Mouse (Mus musculus) right cerebral cortex, postnatal 14 days (tissue): ENCODE data around the gene Lhfp.

ENCODE experiments used
- DNase-seq: peaks from one replicate; pipeline ENCODE4 v3.0.0; 2022

Lhfp gene

DNA sequence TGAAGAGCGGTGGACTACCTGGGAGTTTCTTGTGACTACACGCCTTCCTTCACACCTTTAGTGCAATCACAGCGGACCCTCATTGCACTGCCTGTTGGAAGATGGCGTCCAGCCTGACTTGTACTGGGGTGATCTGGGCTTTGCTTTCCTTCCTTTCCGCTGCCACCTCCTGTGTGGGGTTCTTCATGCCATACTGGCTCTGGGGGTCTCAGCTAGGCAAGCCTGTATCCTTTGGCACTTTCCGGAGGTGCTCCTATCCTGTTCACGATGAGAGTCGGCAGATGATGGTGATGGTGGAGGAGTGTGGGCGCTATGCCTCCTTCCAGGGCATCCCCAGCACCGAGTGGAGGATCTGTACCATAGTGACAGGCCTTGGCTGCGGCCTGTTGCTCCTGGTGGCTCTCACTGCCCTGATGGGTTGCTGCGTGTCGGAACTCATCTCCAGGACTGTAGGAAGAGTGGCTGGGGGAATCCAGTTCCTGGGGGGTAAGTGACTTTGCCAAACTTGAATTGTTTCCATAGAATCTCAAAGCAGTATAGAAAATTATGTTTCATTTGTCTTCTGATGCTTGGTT lies 2.0 kb downstream of the Lhfp start:
- no peak for DNase-seq

DNA sequence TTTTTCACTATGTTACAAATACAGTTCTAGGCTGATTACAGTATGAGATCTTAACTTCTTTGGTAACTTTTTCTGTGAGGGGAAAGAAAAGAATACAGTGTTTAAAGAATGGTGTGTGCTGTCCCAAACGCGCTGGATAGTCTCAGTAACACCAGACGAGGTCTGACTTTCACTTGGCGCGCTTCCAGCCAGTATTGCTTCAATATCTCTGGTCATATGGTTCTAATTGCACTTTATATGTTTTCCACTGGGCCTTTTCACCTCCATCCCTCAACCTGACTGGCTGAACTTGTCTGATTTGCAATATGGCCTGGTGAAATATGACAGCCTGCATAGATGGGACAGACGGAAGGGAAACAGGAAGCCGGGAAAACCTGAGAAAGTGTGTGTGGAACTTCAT lies 2.9 kb downstream of the Lhfp start:
- DNase-seq, result no peak

DNA sequence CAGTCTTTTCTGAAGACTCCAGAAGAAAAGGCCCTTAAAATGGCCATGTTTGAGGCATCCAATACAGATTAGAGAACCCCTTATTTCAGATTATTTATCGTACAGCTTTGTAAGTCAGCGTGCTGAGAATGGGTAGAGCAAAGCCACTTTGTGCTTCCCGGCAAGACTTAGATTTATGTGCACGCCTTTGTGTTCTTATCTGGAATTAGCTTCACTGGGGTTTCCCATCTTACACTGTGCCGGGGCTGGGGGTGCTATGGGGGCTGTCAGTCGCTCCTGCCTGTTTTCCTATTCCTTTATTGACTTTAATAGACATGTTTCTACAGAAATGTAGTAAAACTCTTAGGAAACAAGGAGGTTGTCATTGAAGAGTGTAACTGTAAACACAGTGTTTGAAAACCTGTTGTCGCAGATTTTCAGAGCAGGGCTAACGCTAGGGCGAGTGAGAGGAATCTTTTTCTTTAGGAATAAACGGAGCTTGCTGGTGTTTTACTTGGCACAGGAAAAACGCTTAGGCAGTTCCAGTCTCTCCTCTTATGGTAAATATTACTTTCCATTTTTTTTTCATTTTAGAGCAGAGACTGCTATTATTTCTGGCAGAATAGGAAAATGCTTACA lies 3.5 kb downstream of the Lhfp start:
- no peak for DNase-seq

DNA sequence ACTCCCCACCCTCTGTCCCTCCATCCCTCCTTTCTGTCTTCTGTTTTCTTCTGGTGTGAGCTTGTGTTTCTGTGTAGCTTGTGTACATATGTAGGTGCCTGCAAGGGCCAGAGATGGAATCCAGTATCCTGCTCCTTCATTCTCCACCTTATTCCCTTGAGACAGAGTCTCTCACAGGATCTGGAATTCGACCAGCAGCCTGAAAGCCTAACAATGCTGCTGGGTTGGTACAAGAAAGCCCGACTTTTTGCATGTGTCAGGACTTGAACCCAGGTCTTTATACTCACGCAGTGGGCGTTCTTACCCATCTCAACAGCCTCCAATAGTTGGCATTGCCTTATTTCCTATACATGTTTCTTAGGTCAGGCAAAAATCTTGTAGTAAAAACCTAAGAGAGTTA lies 4.4 kb downstream of the Lhfp start:
- DNase-seq, result no peak

DNA sequence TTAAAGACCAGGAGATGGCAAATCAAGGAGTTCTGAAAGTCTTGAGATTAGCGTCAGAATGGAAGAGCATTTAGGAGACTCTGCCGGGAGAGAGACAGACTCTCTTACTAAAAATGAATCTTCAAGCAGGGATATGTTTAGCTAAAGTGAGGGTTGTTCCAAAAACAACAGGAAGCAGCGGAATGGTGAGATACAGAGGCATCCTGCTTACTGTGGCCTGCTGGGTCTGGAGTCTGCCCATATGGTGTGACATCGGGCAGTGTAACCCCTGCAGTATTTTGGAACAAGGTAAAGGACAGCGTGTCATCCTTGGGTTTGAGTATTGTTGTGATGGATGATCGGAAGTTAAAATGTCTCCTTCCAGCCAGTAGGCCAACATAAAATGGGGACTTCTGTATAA lies 5.0 kb downstream of the Lhfp start:
- DNase-seq, result no peak

DNA sequence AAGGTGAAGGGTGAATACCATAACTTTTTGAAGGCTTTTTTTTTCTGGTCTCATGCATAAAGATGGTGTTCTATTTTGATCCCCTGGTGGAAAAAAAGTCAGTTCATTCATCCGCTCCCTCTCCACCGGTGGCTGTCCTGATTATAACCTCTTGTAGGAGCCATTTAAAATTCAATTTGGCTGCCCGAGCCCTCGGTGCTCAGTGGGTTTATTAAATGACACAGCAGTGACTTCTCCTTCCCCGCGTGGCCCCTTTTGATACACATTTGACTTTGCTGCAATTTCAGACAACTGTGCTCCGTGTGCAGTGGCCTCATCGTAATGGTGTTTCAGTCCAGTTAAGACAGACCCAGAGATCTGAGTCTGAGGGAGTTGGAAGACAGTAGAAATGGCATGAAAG lies 11.1 kb downstream of the Lhfp start:
- no peak for DNase-seq

DNA sequence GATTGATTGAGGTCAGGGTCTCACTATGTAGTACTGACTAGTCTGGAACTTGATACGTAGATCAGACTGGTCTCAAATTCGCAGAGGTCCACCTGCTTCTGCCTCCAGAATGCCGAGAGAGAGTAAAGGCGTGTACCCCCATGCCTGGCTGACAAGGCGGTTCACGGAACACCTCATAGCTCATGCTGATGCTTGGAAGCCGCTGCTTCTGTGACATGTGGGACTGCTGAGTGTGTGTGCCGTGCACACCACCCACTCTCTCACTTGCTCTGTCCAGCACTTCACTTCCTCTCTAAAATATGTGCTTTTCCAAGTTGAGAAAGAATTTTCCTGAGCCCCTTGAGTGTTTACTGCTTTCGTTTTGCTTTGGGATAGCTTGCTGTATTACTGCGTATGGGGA lies 15.1 kb downstream of the Lhfp start:
- DNase-seq, result no peak

DNA sequence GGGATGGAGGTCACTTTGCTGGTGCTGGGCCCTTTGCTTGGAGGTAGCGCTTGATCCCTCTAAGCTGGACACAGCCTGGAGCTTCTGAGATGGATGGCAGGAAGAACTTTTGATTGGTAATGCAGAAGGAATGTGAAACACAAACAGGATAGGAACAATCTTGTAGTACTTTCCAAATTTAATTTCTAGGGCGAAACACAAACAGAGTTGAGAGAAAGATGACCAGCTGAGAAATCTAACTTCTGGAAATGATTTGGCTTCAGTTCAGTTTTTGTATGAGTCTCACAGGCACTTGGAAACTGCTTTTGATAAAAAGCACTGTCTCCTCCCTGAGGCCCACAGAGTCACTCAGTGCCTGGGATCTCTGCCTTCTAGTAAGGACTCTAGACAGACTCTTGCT lies 18.6 kb downstream of the Lhfp start:
- no peak for DNase-seq

DNA sequence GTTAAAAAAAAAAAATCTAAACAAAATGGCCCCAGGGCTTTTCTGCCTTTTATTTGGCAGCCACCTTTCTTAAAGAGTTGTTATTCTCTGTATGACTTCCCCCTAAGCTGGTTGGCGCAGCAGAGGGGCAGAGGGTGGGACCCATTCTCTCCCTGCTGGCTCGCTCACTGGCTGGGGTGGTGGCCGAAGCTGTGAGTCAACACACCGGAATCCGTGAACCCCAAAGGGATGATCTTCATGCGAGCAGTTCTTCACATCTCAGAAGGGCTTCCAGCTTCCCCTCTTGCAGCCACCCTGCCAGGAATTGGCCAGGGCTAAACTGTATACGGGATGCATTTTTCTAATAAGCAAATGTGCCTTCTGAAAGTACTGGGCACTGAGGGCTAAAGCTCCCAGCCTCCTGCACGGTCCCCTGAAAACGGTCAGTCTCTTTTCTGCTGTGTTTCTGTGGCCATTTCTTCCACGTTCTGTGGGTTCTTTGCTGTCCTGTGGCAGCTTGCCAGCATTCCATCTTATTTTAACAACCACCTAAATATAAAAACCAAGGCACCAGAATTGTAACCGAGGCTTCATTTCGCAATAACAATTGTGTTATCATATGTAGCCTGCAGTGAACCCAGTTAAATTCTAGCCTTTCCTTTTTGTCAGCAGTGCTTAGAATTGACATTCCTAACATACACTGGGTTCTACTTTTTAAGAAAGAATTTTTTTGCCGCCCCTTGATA lies 22.3 kb downstream of the Lhfp start:
- DNase-seq, result no peak

DNA sequence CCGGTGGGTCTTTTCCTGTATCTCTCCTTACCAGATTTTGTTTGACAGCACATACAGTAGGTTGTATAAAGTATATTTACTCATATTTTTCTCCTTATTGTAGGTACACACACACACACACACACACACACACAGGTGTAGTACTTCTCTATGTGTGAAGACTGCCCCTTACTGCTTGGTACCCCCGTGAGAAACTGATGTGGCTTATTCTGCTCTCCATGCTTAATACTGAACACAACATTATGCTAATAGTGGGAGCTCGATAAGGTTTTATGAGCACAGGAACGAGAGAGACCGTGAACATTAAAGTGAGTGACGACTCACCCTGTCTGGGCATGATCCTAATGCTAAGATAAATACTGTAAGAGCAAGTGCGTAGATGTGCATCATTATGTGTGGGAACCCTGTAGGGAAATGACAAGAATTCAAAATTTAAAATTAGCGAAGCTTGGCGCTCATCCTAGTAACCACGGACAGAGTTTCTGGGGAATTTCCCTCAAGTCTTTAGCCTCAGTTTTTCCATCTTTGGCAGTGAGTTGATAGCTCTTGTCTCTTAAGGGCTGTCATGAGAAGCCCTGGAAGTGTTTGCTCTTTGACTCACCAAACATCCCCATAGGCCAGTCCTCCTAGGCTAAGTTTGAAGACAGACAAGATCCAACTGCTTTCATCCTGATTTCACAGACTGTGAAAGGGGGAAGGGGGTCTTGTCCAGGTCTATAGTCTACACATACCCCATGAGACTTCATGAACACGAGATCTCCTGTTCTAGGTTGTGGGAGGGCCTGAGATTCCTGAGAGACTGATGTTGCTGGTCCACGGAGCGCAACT lies 24.2 kb downstream of the Lhfp start:
- no peak for DNase-seq

DNA sequence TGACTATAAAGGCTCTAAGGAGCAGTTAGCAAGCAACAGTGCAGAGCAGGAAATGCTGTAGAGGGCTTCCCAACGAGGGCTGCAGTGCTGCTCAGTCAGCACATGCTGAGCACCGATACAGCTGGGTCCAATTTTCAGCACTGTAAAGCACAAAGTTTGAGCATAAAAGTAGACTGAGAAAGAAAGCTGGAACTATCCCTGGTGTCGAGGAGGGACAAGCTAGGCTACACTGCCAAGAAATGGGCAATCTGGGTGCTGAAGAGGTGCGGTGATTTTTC lies 24.7 kb downstream of the Lhfp start:
- DNase-seq, result no peak

DNA sequence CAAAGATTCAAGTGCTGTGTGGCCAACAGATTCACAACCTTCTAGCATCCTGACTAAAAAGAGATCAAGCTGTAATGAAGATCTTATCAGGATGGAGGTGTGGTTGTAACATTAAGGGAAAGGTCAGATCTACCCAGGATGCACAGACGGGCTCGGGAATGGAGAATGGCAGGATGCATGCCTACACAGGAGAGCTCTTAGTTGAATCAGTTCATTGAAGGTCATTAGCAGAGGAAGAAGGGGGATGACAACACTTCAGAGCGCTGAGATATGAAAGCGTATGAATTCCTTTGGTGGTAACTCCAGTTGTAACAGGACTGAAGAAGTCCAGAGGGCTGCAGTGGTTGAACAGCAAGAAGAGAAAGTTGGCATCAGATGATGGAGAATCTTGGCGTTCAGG lies 27.1 kb downstream of the Lhfp start:
- no peak for DNase-seq

DNA sequence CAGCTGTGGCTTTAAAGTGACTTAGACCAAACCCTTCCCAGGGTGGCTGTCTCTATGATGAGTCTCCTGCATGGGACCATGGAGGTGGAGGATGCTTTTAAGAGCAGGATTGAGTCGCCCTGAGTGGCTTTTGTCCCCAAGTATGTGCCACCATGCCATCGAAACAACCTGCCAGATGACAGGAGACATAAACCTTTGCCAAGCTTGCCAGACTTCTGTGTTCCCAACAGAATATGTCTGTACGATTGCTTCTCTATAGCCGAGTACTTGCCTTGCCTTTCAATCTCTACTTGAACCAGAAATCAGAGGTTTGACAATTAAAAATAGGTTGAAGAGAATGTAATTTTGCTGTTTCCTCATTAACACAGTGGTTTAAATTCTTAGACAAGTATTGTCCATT lies 32.9 kb downstream of the Lhfp start:
- DNase-seq, result no peak

DNA sequence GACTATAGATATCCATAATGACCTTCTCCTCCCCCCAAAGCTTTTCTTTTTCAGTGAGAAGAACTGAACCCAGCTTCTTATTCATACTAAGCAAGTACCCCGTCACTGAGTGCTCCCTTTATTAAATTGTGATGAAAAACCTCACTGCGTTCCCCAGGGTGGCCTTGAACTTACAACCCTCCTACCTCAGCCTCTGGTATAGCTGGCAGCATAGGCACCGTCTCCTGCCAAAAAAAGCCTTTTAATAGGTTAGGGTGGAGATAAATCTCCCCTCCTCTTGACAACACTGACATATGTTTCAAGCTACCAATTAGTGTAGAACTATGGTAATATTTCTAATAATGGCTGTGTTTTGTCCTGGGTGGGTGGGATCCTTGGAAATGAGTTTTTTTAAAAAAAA lies 33.4 kb downstream of the Lhfp start:
- DNase-seq, result no peak

DNA sequence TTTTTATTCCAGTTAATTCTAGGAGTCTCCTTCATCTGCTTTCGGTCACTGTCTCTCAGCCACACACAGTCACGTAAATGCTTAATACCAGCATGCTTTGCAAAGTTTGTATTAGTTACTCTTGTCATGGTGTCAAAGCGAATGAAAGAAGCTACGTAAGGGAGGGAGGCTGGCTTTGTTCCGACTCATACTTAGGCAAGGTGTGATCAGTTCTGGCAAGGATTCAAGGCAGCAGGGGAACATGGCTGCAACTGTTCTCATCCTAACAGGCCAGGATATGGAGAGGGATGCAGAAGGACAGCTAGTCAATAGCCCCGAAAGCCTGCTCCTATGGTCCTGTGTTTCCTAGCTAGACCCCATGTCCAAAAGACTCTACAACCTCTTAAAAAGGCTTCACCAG lies 39.0 kb downstream of the Lhfp start:
- DNase-seq, result no peak

DNA sequence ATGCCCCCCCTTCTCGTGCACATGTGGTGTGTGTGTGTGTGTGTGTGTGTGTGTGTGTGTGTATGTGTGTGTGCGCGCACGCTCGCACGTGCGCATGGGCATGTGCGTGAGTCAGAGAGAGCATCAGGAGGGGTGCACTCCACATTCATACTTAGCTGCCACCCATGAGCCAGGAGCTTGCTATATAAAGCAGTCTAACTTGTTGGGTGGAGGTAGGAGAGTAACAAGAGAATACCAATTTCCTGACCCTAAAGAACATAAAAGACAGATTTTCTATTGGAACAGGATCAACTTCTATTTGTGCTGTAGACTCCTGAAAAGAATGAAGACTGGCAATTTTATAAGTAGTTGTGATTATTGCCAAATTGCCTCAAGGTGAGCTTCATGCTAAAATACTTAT lies 39.4 kb downstream of the Lhfp start:
- no peak for DNase-seq

DNA sequence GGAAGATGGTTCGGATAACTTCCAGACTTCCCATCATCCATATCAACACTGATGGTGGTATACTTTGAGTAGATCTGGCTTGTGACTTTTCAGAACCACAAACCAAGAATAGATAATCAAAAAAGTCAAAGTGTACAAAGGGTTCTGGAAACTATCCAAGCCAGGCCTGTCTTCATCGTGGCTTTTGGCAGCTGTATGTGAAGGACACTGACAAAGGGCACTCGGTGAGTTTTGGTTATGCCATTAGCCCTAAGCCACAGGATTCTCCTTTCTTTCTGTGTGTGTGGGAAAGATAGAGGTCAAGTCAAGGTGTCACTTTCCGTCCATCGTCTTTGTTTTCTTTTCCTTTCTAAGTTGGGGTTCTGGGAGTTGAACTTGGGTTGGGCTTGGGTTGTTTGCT lies 42.4 kb downstream of the Lhfp start:
- DNase-seq, result no peak

DNA sequence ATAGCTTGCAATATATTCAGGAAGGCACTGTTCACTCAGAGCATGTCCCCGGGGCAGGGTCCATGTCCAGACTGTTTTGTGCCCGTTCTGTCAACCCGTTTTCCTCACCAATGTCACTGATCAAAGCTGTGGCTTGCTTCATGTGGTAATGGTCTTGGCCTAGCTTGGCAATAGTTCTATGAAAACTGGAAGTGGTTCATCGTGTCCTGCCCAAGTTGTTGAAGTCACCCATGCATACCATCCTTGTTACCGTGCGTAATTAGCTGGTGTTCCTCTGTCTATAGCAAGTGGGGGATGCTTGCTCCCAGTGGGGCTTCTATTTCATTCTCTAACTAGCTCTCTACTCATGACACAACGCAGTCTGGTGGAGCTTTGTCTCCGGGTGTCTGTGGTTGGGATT lies 43.5 kb downstream of the Lhfp start:
- no peak for DNase-seq

DNA sequence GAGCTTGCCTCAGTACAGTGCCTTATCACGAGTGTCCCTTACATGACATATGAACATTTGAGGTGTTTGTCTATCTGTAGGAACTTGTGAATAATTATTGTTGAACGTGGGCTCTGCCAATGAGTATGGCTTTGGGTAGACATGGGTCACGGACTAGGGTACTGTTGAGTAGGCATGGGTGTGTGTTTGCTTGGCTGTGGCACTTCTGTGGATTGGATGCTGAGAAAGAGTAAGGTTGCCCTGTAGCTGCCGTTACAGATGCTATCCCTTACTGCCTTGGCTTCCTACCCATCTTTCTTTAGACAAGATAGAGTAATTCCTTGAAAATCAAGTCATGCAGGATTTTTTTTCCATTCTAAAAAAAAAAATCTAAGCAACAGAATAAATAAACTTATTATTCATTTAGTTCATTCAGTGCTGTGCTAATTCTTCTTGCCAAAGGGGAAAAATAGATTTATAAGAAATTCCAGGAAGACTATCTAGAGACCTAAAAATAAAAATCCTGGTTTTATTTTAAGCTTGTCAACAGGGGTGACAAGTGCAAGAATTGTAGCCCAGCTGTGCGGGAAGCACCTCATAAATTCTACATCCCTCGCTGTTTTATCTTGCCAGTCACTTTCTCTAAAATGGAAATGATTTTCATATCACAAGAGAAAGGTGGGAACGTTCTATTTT lies 45.3 kb downstream of the Lhfp start:
- DNase-seq, result no peak

DNA sequence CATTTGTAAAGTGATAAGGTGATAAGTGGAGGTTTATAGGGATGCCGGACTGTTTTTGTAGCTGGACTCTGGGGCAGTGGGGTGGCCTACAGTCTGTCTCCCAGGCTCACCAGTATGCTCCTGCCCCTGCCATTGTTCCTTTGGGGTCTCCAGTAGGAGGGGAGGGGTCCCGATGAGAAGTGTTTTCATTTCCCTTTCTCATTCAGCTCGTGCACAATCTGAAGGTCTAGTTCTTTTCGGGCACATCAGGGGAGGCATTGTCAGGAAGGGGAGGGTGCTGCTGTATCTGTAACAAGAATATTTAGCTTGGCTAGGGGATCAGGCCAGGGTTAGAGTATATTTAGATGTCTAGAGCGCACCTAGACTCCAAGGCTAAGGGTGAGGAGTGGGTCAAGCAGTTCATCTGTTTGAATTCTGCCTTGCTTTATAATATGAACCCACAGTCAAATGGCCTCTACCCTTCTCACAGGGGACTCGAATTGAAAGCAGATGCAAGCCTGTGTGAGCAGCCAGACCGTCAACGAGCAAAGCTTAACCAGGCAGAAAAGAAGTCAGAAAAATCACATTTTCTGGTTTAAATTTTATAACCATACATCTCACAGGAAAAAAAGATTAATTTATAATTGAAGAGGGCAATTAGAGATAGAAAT lies 46.0 kb downstream of the Lhfp start:
- DNase-seq, result no peak

DNA sequence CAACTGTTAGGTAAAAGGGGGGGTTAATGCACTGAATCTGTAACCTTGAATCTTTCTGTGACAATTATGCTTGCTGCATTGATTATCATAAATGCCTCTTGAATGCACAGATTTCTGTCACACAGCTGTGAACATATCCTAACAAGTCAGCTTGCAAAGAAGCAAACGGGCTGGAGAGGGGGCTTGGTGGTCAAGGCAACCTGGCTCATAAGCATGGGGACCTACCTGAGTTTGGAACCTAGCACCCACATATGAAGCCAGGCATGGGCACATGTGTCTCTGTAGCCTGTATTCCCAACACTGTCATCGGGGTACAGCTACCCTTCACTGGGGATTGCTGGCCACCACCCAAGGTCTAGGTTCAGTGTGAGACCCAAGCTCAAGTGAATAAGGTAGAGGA lies 48.6 kb downstream of the Lhfp start:
- DNase-seq, result no peak

DNA sequence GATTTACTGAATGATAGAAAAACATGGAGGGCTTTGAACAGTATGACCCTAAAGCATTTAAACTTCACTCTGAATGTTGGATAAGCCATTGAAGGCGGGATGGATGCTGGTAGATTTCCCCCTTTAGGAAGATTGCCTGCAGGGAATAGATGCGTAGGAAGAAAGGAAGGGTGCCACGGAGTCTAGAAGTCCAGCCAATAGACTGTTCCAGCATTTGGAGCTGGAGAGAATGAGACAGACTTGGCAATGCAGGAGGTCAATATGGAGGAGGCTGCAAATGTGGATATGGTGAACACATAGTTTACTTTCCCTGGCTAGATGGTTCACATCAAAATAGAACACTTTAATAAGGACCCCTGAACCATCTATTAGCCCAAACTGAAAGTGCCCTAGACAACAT lies 58.9 kb downstream of the Lhfp start:
- no peak for DNase-seq

DNA sequence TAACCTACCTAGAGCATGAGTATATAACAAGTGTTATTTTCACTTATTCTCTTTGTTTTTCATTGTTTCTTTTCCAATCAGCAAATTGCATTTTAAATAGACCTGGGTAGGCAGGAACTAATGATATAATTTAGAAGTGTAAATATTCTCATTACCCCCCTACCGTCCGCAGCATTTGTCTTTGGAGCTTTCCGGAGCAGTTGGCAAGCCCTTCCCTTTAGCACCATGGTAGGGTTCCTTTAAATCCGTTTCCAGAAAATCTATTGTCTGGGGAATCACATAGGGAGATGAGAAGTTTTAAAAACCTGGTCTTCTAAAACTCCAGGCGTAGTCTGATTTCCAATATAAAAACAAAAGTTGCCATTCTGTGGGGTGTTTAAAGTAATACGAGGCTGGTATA lies 59.5 kb downstream of the Lhfp start:
- no peak for DNase-seq
